In genomic region chr11:43556538-43556937, GRCm38 (mm10) we compare ENCODE assay signal across 23 mouse cellular contexts. TPM values are rescaled to one million over a fixed set of nuclear protein-coding genes. Genes with fewer than 3 reads are reported as not detected.
DNase-seq lines count a peak whose midpoint lies in the region; ATAC-seq and TF ChIP-seq lines count a peak whose summit lies in the region.
"Had no signal": no experiment of that assay in that cellular context is flagged by ENCODE, and none has a peak within 500 bp of the region (broad histone marks: within the 10 kb centered on the region; RNA-seq: fewer than 3 reads in every experiment).

No protein-coding gene starts in this region.

- no peak overlapping the region for H3K4me3 ChIP-seq in hindbrain, postnatal 0 days (ENCODE audit: low read length)
- H3K4me3 ChIP-seq in hindbrain, embryonic 13.5 days: no peak overlapping the region
- H3K4me3 ChIP-seq in lung, adult 2 months (replicated peaks; ENCODE audit: extremely low read depth, low read depth, low read length): no peak overlapping the region
- H3K4me3 ChIP-seq: hindbrain, embryonic 15.5 days; kidney, embryonic 15.5 days; midbrain, embryonic 15.5 days had no signal

- H3K9ac ChIP-seq in hindbrain, postnatal 0 days (replicated peaks; ENCODE audit: low read length): no peak overlapping the region
- H3K9ac ChIP-seq in hindbrain, embryonic 13.5 days: no peak overlapping the region
- H3K9ac ChIP-seq: hindbrain, embryonic 15.5 days; kidney, embryonic 15.5 days; midbrain, embryonic 15.5 days had no signal

- no peak overlapping the region for H3K27ac ChIP-seq in hindbrain, postnatal 0 days
- H3K27ac ChIP-seq in hindbrain, embryonic 13.5 days: no peak overlapping the region
- H3K27ac ChIP-seq: hindbrain, embryonic 15.5 days; kidney, embryonic 15.5 days; midbrain, embryonic 15.5 days had no signal

- no peak for ATAC-seq in hindbrain, postnatal 0 days
- no peak for ATAC-seq in hindbrain, embryonic 13.5 days (ENCODE audit: low FRiP score)
- ATAC-seq in monocyte, adult 5-6 weeks (replicated peaks; ENCODE audit: insufficient number of reproducible peaks, low FRiP score, low TSS enrichment, poor library complexity, severe bottlenecking): no peak
- ATAC-seq: midbrain, embryonic 15.5 days had no signal

- H3K27me3 ChIP-seq in hindbrain, postnatal 0 days (ENCODE audit: insufficient read depth, low read length): no peaks in the 10 kb centered on the region
- H3K27me3 ChIP-seq in hindbrain, embryonic 13.5 days: no peaks in the 10 kb centered on the region
- H3K27me3 ChIP-seq: hindbrain, embryonic 15.5 days; kidney, embryonic 15.5 days; midbrain, embryonic 15.5 days had no signal

- no peaks in the 10 kb centered on the region for H3K4me1 ChIP-seq in hindbrain, postnatal 0 days (ENCODE audit: insufficient read depth, low read length)
- peaks cover 7% of the 10 kb centered on the region for H3K4me1 ChIP-seq in hindbrain, embryonic 13.5 days (replicated peaks)
- H3K4me1 ChIP-seq in lung, adult 2 months (ENCODE audit: control insufficient read depth, insufficient read depth, low read length): no peaks in the 10 kb centered on the region

- H3K4me2 ChIP-seq in hindbrain, postnatal 0 days (ENCODE audit: low read depth, low read length): no peak overlapping the region
- no peak overlapping the region for H3K4me2 ChIP-seq in hindbrain, embryonic 13.5 days
- H3K4me2 ChIP-seq: hindbrain, embryonic 15.5 days; kidney, embryonic 15.5 days; midbrain, embryonic 15.5 days had no signal

- WGBS in hindbrain, postnatal 0 days: 90% methylated on average over 11 of the region's 11 CpGs
- 90% methylated on average over 11 of the region's 11 CpGs for WGBS in hindbrain, embryonic 13.5 days
- 78% methylated on average over 11 of the region's 11 CpGs for WGBS in lung, adult 2 months

- peak; percentile 39 for DNase-seq in adrenal gland, postnatal 14 days
- no peak for DNase-seq in adrenal gland, postnatal 4 days (ENCODE audit: low spot score in 2 of 2)
- no peak for DNase-seq in hindbrain, postnatal 0 days (ENCODE audit: low spot score)
- DNase-seq in lung, adult 2 months: no peak
- no peak for DNase-seq in lung, postnatal 4 days
- DNase-seq in ZHBTc4 (ENCODE audit: low read depth, low spot score): peak; percentile 47
- DNase-seq: adrenal gland, postnatal 25 days; cerebellum, postnatal 14 days; gastrocnemius, postnatal 25 days; right cerebral cortex, postnatal 25 days; thymus, adult 2 months had no signal

- peak; percentile 34; the same call in 1 of the 2 replicates for TF ChIP-seq CTCF in hindbrain, postnatal 0 days (IDR thresholded peaks at IDR 0.05; ENCODE audit: low read depth)
- peak; percentile 36; the same call in 1 of the 2 replicates for TF ChIP-seq CTCF in lung, adult 2 months (IDR thresholded peaks at IDR 0.05; ENCODE audit: insufficient read depth, low read length)

- H3K36me3 ChIP-seq in hindbrain, postnatal 0 days (ENCODE audit: insufficient read depth, low read length): no peaks in the 10 kb centered on the region
- peaks cover 23% of the 10 kb centered on the region for H3K36me3 ChIP-seq in hindbrain, embryonic 13.5 days
- H3K36me3 ChIP-seq: hindbrain, embryonic 15.5 days; midbrain, embryonic 15.5 days had no signal

- TF ChIP-seq POLR2A in lung, adult 2 months (IDR thresholded peaks at IDR 0.05; ENCODE audit: borderline replicate concordance, extremely low read depth, low read depth, low read length): no peak

- no peaks in the 10 kb centered on the region for H3K9me3 ChIP-seq in hindbrain, postnatal 0 days (ENCODE audit: low read length)
- H3K9me3 ChIP-seq in hindbrain, embryonic 13.5 days: no peaks in the 10 kb centered on the region
- H3K9me3 ChIP-seq: hindbrain, embryonic 15.5 days; kidney, embryonic 15.5 days; midbrain, embryonic 15.5 days had no signal

RNA-seq across cellular contexts. Expression of gene Ccnjl, which starts 28.0 kb away (rescaled TPM):
- 5.0 and 7.7 TPM in 2 replicates for total RNA-seq in adrenal gland, postnatal 14 days (2021)
- 10 to 100 TPM; 10.2 to 16.2 TPM for total RNA-seq in adrenal gland, postnatal 4 days (2021)
- total RNA-seq in hindbrain, postnatal 0 days (2014; rRNA removed): 2.4 and 3.5 TPM in 2 replicates
- polyA plus RNA-seq in hindbrain, postnatal 0 days (2015; fragmentation: Nextera tagmentation; extraction: Ambion mirVana): 4.6 and 5.5 TPM in 2 replicates
- polyA plus RNA-seq in hindbrain, embryonic 13.5 days (2015; fragmentation: Nextera tagmentation; extraction: Ambion mirVana): 18.5 and 20.8 TPM in 2 replicates
- 3.7 and 3.8 TPM in 2 replicates for polyA plus RNA-seq in lung, adult 2 months (2012; rRNA removed)
- not detected in 3 replicates for total RNA-seq in monocyte, adult 5-6 weeks (2017)

RNA-seq across cellular contexts. Expression of gene 4933415A04Rik, which starts 30.3 kb away (rescaled TPM):
- total RNA-seq in adrenal gland, postnatal 14 days (2021): 1.6 and 1.7 TPM in 2 replicates
- 1 to 10 TPM; 3.7 to 4.0 TPM for total RNA-seq in adrenal gland, postnatal 4 days (2021)
- total RNA-seq in hindbrain, postnatal 0 days (2014; rRNA removed): 0.14 and 0.99 TPM in 2 replicates
- 2.6 and 2.9 TPM in 2 replicates for polyA plus RNA-seq in hindbrain, postnatal 0 days (2015; fragmentation: Nextera tagmentation; extraction: Ambion mirVana)
- 6.1 and 7.2 TPM in 2 replicates for polyA plus RNA-seq in hindbrain, embryonic 13.5 days (2015; fragmentation: Nextera tagmentation; extraction: Ambion mirVana)
- 0.24 and 0.38 TPM in 2 replicates for polyA plus RNA-seq in lung, adult 2 months (2012; rRNA removed)
- not detected in 3 replicates for total RNA-seq in monocyte, adult 5-6 weeks (2017)
- total RNA-seq: gastrocnemius, postnatal 25 days had no signal

RNA-seq across cellular contexts. Expression of gene Fabp6, which starts 44.8 kb away (rescaled TPM):
- not detected in 2 replicates for total RNA-seq in adrenal gland, postnatal 14 days (2021)
- not detected for total RNA-seq in adrenal gland, postnatal 4 days (2021)
- total RNA-seq in hindbrain, postnatal 0 days (2014; rRNA removed): not detected in 2 replicates
- not detected in 2 replicates for polyA plus RNA-seq in hindbrain, postnatal 0 days (2015; fragmentation: Nextera tagmentation; extraction: Ambion mirVana)
- polyA plus RNA-seq in hindbrain, embryonic 13.5 days (2015; fragmentation: Nextera tagmentation; extraction: Ambion mirVana): not detected in 2 replicates
- 0.34 TPM in 1 of 2 replicates, not detected in the other for polyA plus RNA-seq in lung, adult 2 months (2012; rRNA removed)
- not detected in 3 replicates for total RNA-seq in monocyte, adult 5-6 weeks (2017)
- total RNA-seq: adrenal gland, postnatal 25 days; ES-E14; gastrocnemius, postnatal 25 days; layer of hippocampus, adult 8-10 months; left cerebral cortex, postnatal 10 days had no signal
- polyA plus RNA-seq: embryonic facial prominence, embryonic 11.5 days; heart, embryonic 14.5 days; hindbrain, embryonic 15.5 days; kidney, embryonic 15.5 days; limb, embryonic 14.5 days; midbrain, embryonic 15.5 days; neural tube, embryonic 11.5 days had no signal

Comparison
In these comparisons a context has a peak if more than half of its experiments do, and no peak if none do; other contexts are left out.
1. DNase-seq: peak in adrenal gland, postnatal 14 days (single experiment) and ZHBTc4 (single experiment); none in adrenal gland, postnatal 4 days (0 of 2), hindbrain, postnatal 0 days (single experiment), lung, adult 2 months (single experiment) and lung, postnatal 4 days (0 of 2).